Mouse (Mus musculus) monocyte, adult 5-6 weeks (primary cell): Measurements from ENCODE around the gene Cux1. TPM values are rescaled to one million over a fixed set of nuclear protein-coding genes. Genes with fewer than 3 reads are reported as not detected.
A peak's percentile ranks its signal among the peaks of the same experiment; 100 is the strongest.

Experiments used
- ATAC-seq: fragments of 153-309, 156-312 bp; replicated peaks from 2 replicates; pipeline ENCODE4 v1.8.0; 2017; ENCODE audit warnings: mild to moderate bottlenecking; ENCODE audit not compliant: low TSS enrichment, insufficient number of reproducible peaks, severe bottlenecking, poor library complexity, low FRiP score
- total RNA-seq: library from RNA; stranded (forward); fragments of 200-1000, 200-491, 200-594 nt; gene quantifications from 3 replicates; pipeline ENCODE4 v1.2.3, GENCODE M21; 2017

Cux1 gene
- total RNA-seq, 1 experiment from 2014 or later = 79.9 TPM

GRCm38 (mm10) chr5:136306254-136306653, 261.0 kb downstream of the Cux1 start:
- ATAC-seq = no peak

GRCm38 (mm10) chr5:136303409-136303983, 263.8 kb downstream of the Cux1 start:
- no peak for ATAC-seq

GRCm38 (mm10) chr5:136300880-136301279, 266.4 kb downstream of the Cux1 start:
- ATAC-seq = no peak

GRCm38 (mm10) chr5:136297691-136298090, 269.6 kb downstream of the Cux1 start:
- no peak for ATAC-seq

- no peak for ATAC-seq
Measured at GRCm38 (mm10) chr5:136296911-136297310, 270.4 kb downstream of the Cux1 start.

- ATAC-seq = no peak
Measured at GRCm38 (mm10) chr5:136292971-136293418, 274.3 kb downstream of the Cux1 start.

- ATAC-seq = no peak
Measured at GRCm38 (mm10) chr5:136292361-136292760, 274.9 kb downstream of the Cux1 start.

- no peak for ATAC-seq
Measured at GRCm38 (mm10) chr5:136291562-136291961, 275.7 kb downstream of the Cux1 start.

- no peak for ATAC-seq
Measured at GRCm38 (mm10) chr5:136289776-136290175, 277.5 kb downstream of the Cux1 start.

GRCm38 (mm10) chr5:136288351-136289081, 278.8 kb downstream of the Cux1 start:
- no peak for ATAC-seq

GRCm38 (mm10) chr5:136286566-136286965, 280.7 kb downstream of the Cux1 start:
- no peak for ATAC-seq

GRCm38 (mm10) chr5:136285106-136285505, 282.2 kb downstream of the Cux1 start:
- ATAC-seq = no peak

GRCm38 (mm10) chr5:136281351-136281750, 285.9 kb downstream of the Cux1 start:
- no peak for ATAC-seq

GRCm38 (mm10) chr5:136274739-136275138, 292.6 kb downstream of the Cux1 start:
- ATAC-seq = no peak

GRCm38 (mm10) chr5:136269937-136270336, 297.4 kb downstream of the Cux1 start:
- ATAC-seq = no peak

GRCm38 (mm10) chr5:136266077-136266476, 301.2 kb downstream of the Cux1 start:
- no peak for ATAC-seq

GRCm38 (mm10) chr5:136263342-136263741, 303.9 kb downstream of the Cux1 start:
- ATAC-seq = no peak

- peak; percentile 44; the same call in 1 of the 2 replicates for ATAC-seq
Measured at GRCm38 (mm10) chr5:136258919-136259318, 308.4 kb downstream of the Cux1 start.

GRCm38 (mm10) chr5:136252899-136253298, 314.4 kb downstream of the Cux1 start:
- peak; percentile 37; the same call in 1 of the 2 replicates for ATAC-seq

GRCm38 (mm10) chr5:136251004-136251403, 316.3 kb downstream of the Cux1 start:
- peak; percentile 43; the same call in 1 of the 2 replicates for ATAC-seq
